Mouse (Mus musculus) heart, adult 2 months (tissue): ENCODE data around the gene Pde3b.
"Not testable (repeated sequence)": the region's sequence is repeated elsewhere in the genome, so short reads cannot be mapped to it uniquely, and the experiment has no call there.

ENCODE experiments used
- CTCF ChIP-seq: fragments of 200-600 bp; IDR thresholded peaks from 2 replicates; pipeline ENCODE4 v1.8.1; 2022; ENCODE audit warnings: antibody characterized with exemption, mild to moderate bottlenecking, moderate library complexity
- EP300 ChIP-seq: fragments of 200-500 bp; IDR thresholded peaks from 2 replicates; pipeline ENCODE4 v1.6.1; 2011; ENCODE audit warnings: low read depth, low read length, control low read depth; ENCODE audit not compliant: insufficient read depth
- POLR2A ChIP-seq: fragments of 200-500 bp; IDR thresholded peaks from 2 replicates; pipeline ENCODE4 v1.6.1; 2011; ENCODE audit warnings: mild to moderate bottlenecking, low read depth, low read length, control low read depth; ENCODE audit not compliant: insufficient read depth

- not testable (repeated sequence) for TF ChIP-seq POLR2A, CTCF, EP300
Measured at GRCm38 (mm10) chr7:114419331-114419730, 4.2 kb downstream of the Pde3b start.
